Mouse (Mus musculus): Measurements from ENCODE around the gene Tpx2. TPM values are rescaled to one million over a fixed set of nuclear protein-coding genes. Genes with fewer than 3 reads are reported as not detected.

Tpx2 gene
- polyA plus RNA-seq, 1 experiment = 1.2 TPM

DNA sequence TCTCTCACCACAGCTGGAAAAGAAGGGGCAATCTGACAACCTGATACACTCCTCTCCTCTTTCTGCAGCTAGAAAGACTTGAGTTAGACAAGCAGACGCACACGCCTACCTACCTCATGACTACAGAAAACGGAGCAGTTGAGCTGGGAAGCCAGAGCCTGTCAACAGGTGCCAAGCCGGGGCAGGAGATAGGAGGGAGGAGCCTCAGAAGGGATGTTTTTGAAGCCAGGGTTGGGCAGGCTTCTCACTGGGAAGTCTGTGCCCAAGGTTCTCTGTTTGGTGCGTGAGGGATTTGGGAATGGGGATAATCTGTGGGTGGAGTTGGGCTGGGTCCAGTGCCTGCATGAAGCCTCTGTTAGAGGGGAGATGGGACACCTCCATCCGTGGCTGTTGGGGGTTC, 63.7 kb downstream of the Tpx2 start:
- no peak for DNase-seq
- Histone ChIP-seq H3K27ac (ENCODE audit: insufficient read depth, low read length) (no peak overlapping the region), H3K27me3 (ENCODE audit: control insufficient read depth, insufficient read depth, low read length) (no peaks in the 10 kb centered on the region), H3K4me3 (replicated peaks; ENCODE audit: insufficient read depth, low read depth, low read length) (no peak overlapping the region), H3K4me1 (ENCODE audit: control insufficient read depth, insufficient read depth, low read length) (peaks cover 26% of the 10 kb centered on the region)
- TF ChIP-seq CTCF (IDR thresholded peaks at IDR 0.05; ENCODE audit: borderline replicate concordance, insufficient read depth, low read depth, low read length) (no peak), POLR2A (IDR thresholded peaks at IDR 0.05; ENCODE audit: borderline replicate concordance, insufficient read depth, low read length) (no peak)
- 27% methylated on average over 6 of the region's 6 CpGs for WGBS

- peaks cover 14% of the 10 kb centered on the region for H3K4me1 ChIP-seq (ENCODE audit: control insufficient read depth, insufficient read depth, low read length)
- no peak overlapping the region for H3K4me3 ChIP-seq (replicated peaks; ENCODE audit: insufficient read depth, low read depth, low read length)
- H3K27ac ChIP-seq (ENCODE audit: insufficient read depth, low read length) = no peak overlapping the region
- no peak for DNase-seq
- 63% methylated on average over 7 of the region's 7 CpGs for WGBS
- no peaks in the 10 kb centered on the region for H3K27me3 ChIP-seq (ENCODE audit: control insufficient read depth, insufficient read depth, low read length)
- no peak for TF ChIP-seq POLR2A (IDR thresholded peaks at IDR 0.05; ENCODE audit: borderline replicate concordance, insufficient read depth, low read length)
- TF ChIP-seq CTCF (IDR thresholded peaks at IDR 0.05; ENCODE audit: borderline replicate concordance, insufficient read depth, low read depth, low read length) = no peak
Measured at GRCm38 (mm10) chr2:152913471-152913870, 65.7 kb downstream of the Tpx2 start.

DNA sequence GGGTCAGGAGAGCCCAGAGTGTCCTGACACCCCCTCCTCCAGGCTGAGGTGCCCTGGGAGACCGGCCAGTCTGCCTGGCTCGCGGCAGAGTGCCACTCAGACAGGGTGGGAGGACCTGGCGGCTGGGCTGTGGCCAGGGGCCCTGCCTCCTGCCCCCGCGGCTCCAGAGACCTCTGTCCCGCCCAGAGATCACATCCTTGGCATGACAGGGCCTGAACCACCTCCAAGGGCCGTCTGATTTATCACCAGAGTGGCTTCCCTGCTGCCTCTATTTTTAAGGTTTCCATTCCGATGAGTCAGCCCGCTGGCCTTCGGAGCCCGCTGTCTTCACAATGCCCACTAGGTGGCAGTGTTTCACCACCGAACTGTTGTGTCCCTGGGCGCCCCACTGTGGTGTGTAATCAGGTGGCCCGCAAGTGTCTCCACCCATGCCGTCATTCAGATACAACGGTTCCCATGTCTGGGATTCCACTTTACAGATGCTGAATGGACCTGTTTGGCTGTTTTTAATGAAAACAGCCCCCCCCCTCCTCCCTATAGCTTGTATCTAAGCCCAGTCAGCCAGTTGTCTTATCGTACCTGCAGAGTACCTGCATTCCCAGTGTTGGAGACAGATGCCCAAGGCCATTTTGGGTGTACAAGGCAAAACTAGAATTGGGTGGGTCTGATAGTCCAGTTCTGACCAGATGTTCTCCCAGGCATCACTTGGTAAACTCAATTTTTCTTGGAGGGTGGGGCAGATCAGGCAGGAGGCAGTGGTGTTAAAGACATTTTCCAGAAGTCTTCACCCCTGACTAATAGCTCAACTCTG, 66.8 kb downstream of the Tpx2 start:
- under 1% methylated on average over 16 of the region's 18 CpGs for WGBS
- Histone ChIP-seq H3K4me3 (replicated peaks; ENCODE audit: insufficient read depth, low read depth, low read length) (peak overlapping the region; percentile 38), H3K4me1 (ENCODE audit: control insufficient read depth, insufficient read depth, low read length) (peaks cover 14% of the 10 kb centered on the region), H3K27me3 (ENCODE audit: control insufficient read depth, insufficient read depth, low read length) (no peaks in the 10 kb centered on the region), H3K27ac (ENCODE audit: insufficient read depth, low read length) (no peak overlapping the region)
- no peak for TF ChIP-seq POLR2A (IDR thresholded peaks at IDR 0.05; ENCODE audit: borderline replicate concordance, insufficient read depth, low read length)
- peak; percentile 95 for TF ChIP-seq CTCF (IDR thresholded peaks at IDR 0.05; ENCODE audit: borderline replicate concordance, insufficient read depth, low read depth, low read length)
- peak; percentile 88 to 94 for DNase-seq

DNA sequence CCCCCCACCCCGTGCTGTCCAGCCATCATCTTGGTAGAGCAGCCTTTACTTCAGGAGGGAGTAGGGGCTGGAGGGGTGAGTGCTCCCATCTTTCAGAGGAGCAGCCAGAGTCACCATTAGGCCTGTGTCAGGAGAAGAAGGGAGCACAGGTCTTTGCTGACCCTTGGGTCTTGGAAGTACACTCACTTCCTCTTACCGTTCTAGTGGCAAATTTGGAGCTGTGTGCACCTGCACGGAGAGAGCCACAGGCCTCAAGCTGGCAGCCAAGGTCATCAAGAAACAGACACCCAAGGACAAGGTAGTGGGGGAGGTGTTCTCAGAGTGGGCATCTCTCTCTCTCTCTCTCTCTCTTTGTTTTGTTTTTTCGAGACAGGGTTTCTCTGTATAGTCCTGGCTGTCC, 67.7 kb downstream of the Tpx2 start:
- TF ChIP-seq CTCF (IDR thresholded peaks at IDR 0.05; ENCODE audit: borderline replicate concordance, insufficient read depth, low read depth, low read length) = no peak
- TF ChIP-seq POLR2A (IDR thresholded peaks at IDR 0.05; ENCODE audit: borderline replicate concordance, insufficient read depth, low read length) = no peak
- Histone ChIP-seq H3K4me1 (ENCODE audit: control insufficient read depth, insufficient read depth, low read length) (peaks cover 14% of the 10 kb centered on the region), H3K27me3 (ENCODE audit: control insufficient read depth, insufficient read depth, low read length) (no peaks in the 10 kb centered on the region), H3K4me3 (replicated peaks; ENCODE audit: insufficient read depth, low read depth, low read length) (no peak overlapping the region), H3K27ac (ENCODE audit: insufficient read depth, low read length) (no peak overlapping the region)
- DNase-seq = no peak
- 79% methylated on average over 4 of the region's 4 CpGs for whole genome bisulfite sequencing

- DNase-seq = no peak
- 72% methylated on average over 5 of the region's 5 CpGs for WGBS
- H3K4me3 ChIP-seq (replicated peaks; ENCODE audit: insufficient read depth, low read depth, low read length) = no peak overlapping the region
- H3K27me3 ChIP-seq (ENCODE audit: control insufficient read depth, insufficient read depth, low read length) = no peaks in the 10 kb centered on the region
- H3K4me1 ChIP-seq (ENCODE audit: control insufficient read depth, insufficient read depth, low read length) = peaks cover 9% of the 10 kb centered on the region
- no peak for TF ChIP-seq CTCF (IDR thresholded peaks at IDR 0.05; ENCODE audit: borderline replicate concordance, insufficient read depth, low read depth, low read length)
- TF ChIP-seq POLR2A (IDR thresholded peaks at IDR 0.05; ENCODE audit: borderline replicate concordance, insufficient read depth, low read length) = no peak
- H3K27ac ChIP-seq (ENCODE audit: insufficient read depth, low read length) = no peak overlapping the region
Measured at GRCm38 (mm10) chr2:152916111-152916510, 68.3 kb downstream of the Tpx2 start.

DNA sequence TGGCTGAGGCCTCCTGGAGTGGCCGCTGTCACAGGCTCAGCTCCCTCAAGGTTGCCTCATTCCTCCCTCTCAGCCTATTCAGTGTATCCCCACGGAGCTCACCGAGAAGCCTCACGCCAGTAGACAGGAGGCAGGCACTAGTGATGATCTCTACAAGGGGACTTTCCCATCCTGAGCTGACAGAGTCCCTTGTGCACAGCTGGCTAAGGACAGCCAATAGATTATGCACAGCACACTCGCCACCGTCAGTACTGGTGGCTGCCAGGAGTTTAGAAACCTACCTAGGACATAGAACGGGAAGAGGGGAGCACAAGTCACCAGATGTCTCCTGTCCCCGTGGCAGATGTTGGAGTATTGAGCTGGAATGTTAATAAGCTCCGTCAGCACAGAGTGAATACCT, 69.9 kb downstream of the Tpx2 start:
- Histone ChIP-seq H3K27me3 (ENCODE audit: control insufficient read depth, insufficient read depth, low read length) (no peaks in the 10 kb centered on the region), H3K4me1 (ENCODE audit: control insufficient read depth, insufficient read depth, low read length) (peaks cover 10% of the 10 kb centered on the region), H3K27ac (ENCODE audit: insufficient read depth, low read length) (no peak overlapping the region), H3K4me3 (replicated peaks; ENCODE audit: insufficient read depth, low read depth, low read length) (no peak overlapping the region)
- no peak for DNase-seq
- no peak for TF ChIP-seq CTCF (IDR thresholded peaks at IDR 0.05; ENCODE audit: borderline replicate concordance, insufficient read depth, low read depth, low read length)
- no peak for TF ChIP-seq POLR2A (IDR thresholded peaks at IDR 0.05; ENCODE audit: borderline replicate concordance, insufficient read depth, low read length)
- WGBS = 56% methylated on average over 9 of the region's 9 CpGs

- Histone ChIP-seq H3K27me3 (ENCODE audit: control insufficient read depth, insufficient read depth, low read length) (no peaks in the 10 kb centered on the region), H3K4me1 (ENCODE audit: control insufficient read depth, insufficient read depth, low read length) (peaks cover 24% of the 10 kb centered on the region), H3K27ac (ENCODE audit: insufficient read depth, low read length) (no peak overlapping the region), H3K4me3 (replicated peaks; ENCODE audit: insufficient read depth, low read depth, low read length) (no peak overlapping the region)
- TF ChIP-seq POLR2A (IDR thresholded peaks at IDR 0.05; ENCODE audit: borderline replicate concordance, insufficient read depth, low read length) (no peak), CTCF (IDR thresholded peaks at IDR 0.05; ENCODE audit: borderline replicate concordance, insufficient read depth, low read depth, low read length) (no peak)
- WGBS = 31% methylated on average over 7 of the region's 7 CpGs
- DNase-seq = no peak
Measured at GRCm38 (mm10) chr2:152922376-152922775, 74.6 kb downstream of the Tpx2 start.

- Histone ChIP-seq H3K27me3 (ENCODE audit: control insufficient read depth, insufficient read depth, low read length) (no peaks in the 10 kb centered on the region), H3K4me1 (ENCODE audit: control insufficient read depth, insufficient read depth, low read length) (peaks cover 24% of the 10 kb centered on the region), H3K4me3 (replicated peaks; ENCODE audit: insufficient read depth, low read depth, low read length) (no peak overlapping the region), H3K27ac (ENCODE audit: insufficient read depth, low read length) (peak overlapping the region; percentile 32; the same call in 1 of the 2 replicates)
- no peak for TF ChIP-seq CTCF (IDR thresholded peaks at IDR 0.05; ENCODE audit: borderline replicate concordance, insufficient read depth, low read depth, low read length)
- TF ChIP-seq POLR2A (IDR thresholded peaks at IDR 0.05; ENCODE audit: borderline replicate concordance, insufficient read depth, low read length) = no peak
- peak; percentile 64 to 79 for DNase-seq
- WGBS = 23% methylated on average over 3 of the region's 3 CpGs
Measured at GRCm38 (mm10) chr2:152923621-152924020, 75.9 kb downstream of the Tpx2 start.

Data from cerebellum, adult 2 months (tissue).